Mouse (Mus musculus) hindbrain, embryonic 14.5 days (tissue): ENCODE measurements around the gene Rpa3. TPM values are rescaled to one million over a fixed set of nuclear protein-coding genes. Genes with fewer than 3 reads are reported as not detected.
A peak's percentile ranks its signal among the peaks of the same experiment; 100 is the strongest.

Experiments
- ATAC-seq: fragments of 200-750 bp; cut with Nextera tagmentation; 2 replicates; pipeline ENCODE4 v1.8.0; 2017; ENCODE audit warnings: moderate number of reproducible peaks, mild to moderate bottlenecking, moderate TSS enrichment, moderate library complexity; ENCODE audit not compliant: low FRiP score
- DNase-seq: peaks from one replicate; pipeline ENCODE4 v3.0.0-alpha.2; 2015; ENCODE audit warnings: low spot score
- H3K27ac ChIP-seq: fragments of 300-500 bp; sonication (generic); 2 replicates; pipeline ENCODE4 v1.5.1; 2014; ENCODE audit warnings: mild to moderate bottlenecking, moderate library complexity
- H3K27me3 ChIP-seq: fragments of 300-500 bp; sonication (generic); 2 replicates; pipeline ENCODE4 v1.6.1; 2014; ENCODE audit warnings: mild to moderate bottlenecking, low read length, mixed read lengths; ENCODE audit not compliant: control insufficient read depth, insufficient read depth
- H3K36me3 ChIP-seq: fragments of 300-500 bp; sonication (generic); replicated peaks from 2 replicates; pipeline ENCODE4 v1.6.1; 2014; ENCODE audit not compliant: control insufficient read depth, insufficient read depth
- H3K4me1 ChIP-seq: fragments of 300-500 bp; sonication (generic); replicated peaks from 2 replicates; pipeline ENCODE4 v1.6.1; 2014; ENCODE audit warnings: antibody characterized with exemption, low read length, mixed read lengths; ENCODE audit not compliant: control insufficient read depth, insufficient read depth
- H3K4me2 ChIP-seq: fragments of 300-500 bp; sonication (generic); replicated peaks from 2 replicates; pipeline ENCODE4 v1.6.1; 2014; ENCODE audit warnings: mild to moderate bottlenecking, moderate library complexity
- H3K4me3 ChIP-seq: fragments of 300-500 bp; sonication (generic); replicated peaks from 2 replicates; pipeline ENCODE4 v1.5.1; 2014; ENCODE audit warnings: mild to moderate bottlenecking, low read length
- H3K9ac ChIP-seq: fragments of 300-500 bp; sonication (generic); 2 replicates; pipeline ENCODE4 v1.6.1; 2014
- H3K9me3 ChIP-seq: fragments of 300-500 bp; sonication (generic); 2 replicates; pipeline ENCODE4 v1.6.1; 2016; ENCODE audit warnings: low read length; ENCODE audit not compliant: control insufficient read depth
- WGBS: fragments of 180-500 bp; shearing (Covaris S2); extraction: QIAGEN DNeasy Blood & Tissue Kit; methylation state at CpG from one replicate; pipeline ENCODE4 v1.1.7; 2014; 5-methylcytosine and 5-hydroxymethylcytosine counted together
- polyA plus RNA-seq: library from polyadenylated mRNA; unstranded; fragments of >200 nt; fragmentation: Nextera tagmentation; extraction: Ambion mirVana; gene quantifications from 2 replicates; pipeline ENCODE4 v1.2.1, GENCODE M21; 2014

The Rpa3 gene
- 54.8 and 57.8 TPM in 2 replicates for polyA plus RNA-seq

- peak within 1 kb of the TSS; percentile 85 for H3K27ac ChIP-seq
- no peaks in the 10 kb centered on the region for H3K27me3 ChIP-seq
- DNase-seq, result peak; percentile 97
- peaks cover under 1% of the 10 kb centered on the region for H3K36me3 ChIP-seq
- H3K9ac ChIP-seq, result peak within 1 kb of the TSS; percentile 81
- no peaks in the 10 kb centered on the region for H3K9me3 ChIP-seq
- peak; percentile 100 for ATAC-seq
- peaks cover 18% of the 10 kb centered on the region for H3K4me1 ChIP-seq
- peak within 1 kb of the TSS; percentile 77 for H3K4me3 ChIP-seq
- peak within 1 kb of the TSS; percentile 74 for H3K4me2 ChIP-seq
- under 1% methylated on average over 62 of the region's 64 CpGs for WGBS
Measured at GRCm38 (mm10) chr6:8259004-8259666, at the start of gene Rpa3, which contains the start of the genes Umad1 and Gm45062. TSS of gene Rpa3 (minus strand) at chr6:8259173. TSS of gene Umad1 (plus strand) at chr6:8259288. TSS of gene Gm45062 (plus strand) at chr6:8259450.

- no peaks in the 10 kb centered on the region for H3K9me3 ChIP-seq
- H3K4me2 ChIP-seq, result no peak overlapping the region
- no peak for DNase-seq
- 69% methylated on average over 6 of the region's 6 CpGs for WGBS
- 0 out of 2 replicates have a peak, but pooled peaks cover 4% of the 10 kb centered on the region for H3K4me1 ChIP-seq
- no peaks in the 10 kb centered on the region for H3K27me3 ChIP-seq
- ATAC-seq, result no peak
- H3K36me3 ChIP-seq, result no peaks in the 10 kb centered on the region
- H3K9ac ChIP-seq, result no peak overlapping the region
- H3K4me3 ChIP-seq, result no peak overlapping the region
- no peak overlapping the region for H3K27ac ChIP-seq
Measured at GRCm38 (mm10) chr6:8307878-8308775, 49.2 kb upstream of the Rpa3 start.

- Histone ChIP-seq H3K4me2 (no peak overlapping the region), H3K9ac (no peak overlapping the region), H3K4me1 (no peaks in the 10 kb centered on the region), H3K27me3 (no peaks in the 10 kb centered on the region), H3K4me3 (no peak overlapping the region), H3K27ac (no peak overlapping the region), H3K36me3 (no peaks in the 10 kb centered on the region), H3K9me3 (no peaks in the 10 kb centered on the region)
- no peak for DNase-seq
- WGBS, result 80% methylated on average over 6 of the region's 6 CpGs
- 0 out of 2 replicates have a peak, but pooled peaks have one; percentile 34 for ATAC-seq
Measured at GRCm38 (mm10) chr6:8299066-8299863, 40.3 kb upstream of the Rpa3 start.

GRCm38 (mm10) chr6:8294048-8294784 is 35.2 kb upstream of the Rpa3 start:
- DNase-seq, result no peak
- H3K4me2 ChIP-seq, result no peak overlapping the region
- H3K27ac ChIP-seq, result no peak overlapping the region
- WGBS, result 76% methylated on average over 4 of the region's 4 CpGs
- no peaks in the 10 kb centered on the region for H3K36me3 ChIP-seq
- H3K9ac ChIP-seq, result no peak overlapping the region
- no peaks in the 10 kb centered on the region for H3K9me3 ChIP-seq
- no peak overlapping the region for H3K4me3 ChIP-seq
- no peak for ATAC-seq
- no peaks in the 10 kb centered on the region for H3K4me1 ChIP-seq
- H3K27me3 ChIP-seq, result no peaks in the 10 kb centered on the region

GRCm38 (mm10) chr6:8288755-8289580 is 30.0 kb upstream of the Rpa3 start:
- H3K9me3 ChIP-seq, result no peaks in the 10 kb centered on the region
- WGBS, result 86% methylated on average over 4 of the region's 4 CpGs
- H3K9ac ChIP-seq, result no peak overlapping the region
- no peak for DNase-seq
- no peaks in the 10 kb centered on the region for H3K27me3 ChIP-seq
- no peaks in the 10 kb centered on the region for H3K4me1 ChIP-seq
- no peak overlapping the region for H3K27ac ChIP-seq
- H3K4me3 ChIP-seq, result no peak overlapping the region
- no peak for ATAC-seq
- H3K36me3 ChIP-seq, result no peaks in the 10 kb centered on the region
- H3K4me2 ChIP-seq, result no peak overlapping the region

GRCm38 (mm10) chr6:8286146-8286545 is 27.2 kb upstream of the Rpa3 start:
- no peak overlapping the region for H3K9ac ChIP-seq
- no peaks in the 10 kb centered on the region for H3K4me1 ChIP-seq

GRCm38 (mm10) chr6:8285401-8285960 is 26.5 kb upstream of the Rpa3 start:
- no peaks in the 10 kb centered on the region for H3K9me3 ChIP-seq
- no peaks in the 10 kb centered on the region for H3K36me3 ChIP-seq
- no peaks in the 10 kb centered on the region for H3K4me1 ChIP-seq
- H3K9ac ChIP-seq, result no peak overlapping the region
- ATAC-seq (no peak), DNase-seq (no peak)
- H3K4me2 ChIP-seq, result no peak overlapping the region
- H3K27me3 ChIP-seq, result no peaks in the 10 kb centered on the region
- WGBS, result 77% methylated on average over 3 of the region's 3 CpGs
- no peak overlapping the region for H3K27ac ChIP-seq
- H3K4me3 ChIP-seq, result no peak overlapping the region

More at GRCm38 (mm10) chr6:8286146-8286545, 27.2 kb upstream of the Rpa3 start:
- H3K27ac ChIP-seq, result no peak overlapping the region
- no peak for ATAC-seq
- H3K36me3 ChIP-seq, result no peaks in the 10 kb centered on the region
- H3K4me3 ChIP-seq, result no peak overlapping the region
- WGBS, result 97% methylated on average over 3 of the region's 3 CpGs
- H3K4me2 ChIP-seq, result no peak overlapping the region
- no peaks in the 10 kb centered on the region for H3K27me3 ChIP-seq
- no peaks in the 10 kb centered on the region for H3K9me3 ChIP-seq
- no peak for DNase-seq

- Histone ChIP-seq H3K27ac (no peak overlapping the region), H3K9me3 (no peaks in the 10 kb centered on the region), H3K4me3 (no peak overlapping the region), H3K4me2 (no peak overlapping the region), H3K36me3 (no peaks in the 10 kb centered on the region), H3K27me3 (no peaks in the 10 kb centered on the region), H3K9ac (no peak overlapping the region), H3K4me1 (no peaks in the 10 kb centered on the region)
- no peak for ATAC-seq
- DNase-seq, result no peak
- 82% methylated on average over 4 of the region's 4 CpGs for WGBS
Measured at GRCm38 (mm10) chr6:8283255-8283654, 24.3 kb upstream of the Rpa3 start.
